Mouse (Mus musculus) frontal cortex, postnatal 10 days (tissue): Measurements from ENCODE around the gene Eml3.
"Not testable (repeated sequence)": the region's sequence is repeated elsewhere in the genome, so short reads cannot be mapped to it uniquely, and the experiment has no call there.

ENCODE experiments used
- DNase-seq, 2 experiments: peaks; one replicate each; pipeline ENCODE4 v3.0.0; 2022; ENCODE audit warnings: low spot score in 2 of 2, mixed read lengths in 1 of 2

Eml3 gene

DNA sequence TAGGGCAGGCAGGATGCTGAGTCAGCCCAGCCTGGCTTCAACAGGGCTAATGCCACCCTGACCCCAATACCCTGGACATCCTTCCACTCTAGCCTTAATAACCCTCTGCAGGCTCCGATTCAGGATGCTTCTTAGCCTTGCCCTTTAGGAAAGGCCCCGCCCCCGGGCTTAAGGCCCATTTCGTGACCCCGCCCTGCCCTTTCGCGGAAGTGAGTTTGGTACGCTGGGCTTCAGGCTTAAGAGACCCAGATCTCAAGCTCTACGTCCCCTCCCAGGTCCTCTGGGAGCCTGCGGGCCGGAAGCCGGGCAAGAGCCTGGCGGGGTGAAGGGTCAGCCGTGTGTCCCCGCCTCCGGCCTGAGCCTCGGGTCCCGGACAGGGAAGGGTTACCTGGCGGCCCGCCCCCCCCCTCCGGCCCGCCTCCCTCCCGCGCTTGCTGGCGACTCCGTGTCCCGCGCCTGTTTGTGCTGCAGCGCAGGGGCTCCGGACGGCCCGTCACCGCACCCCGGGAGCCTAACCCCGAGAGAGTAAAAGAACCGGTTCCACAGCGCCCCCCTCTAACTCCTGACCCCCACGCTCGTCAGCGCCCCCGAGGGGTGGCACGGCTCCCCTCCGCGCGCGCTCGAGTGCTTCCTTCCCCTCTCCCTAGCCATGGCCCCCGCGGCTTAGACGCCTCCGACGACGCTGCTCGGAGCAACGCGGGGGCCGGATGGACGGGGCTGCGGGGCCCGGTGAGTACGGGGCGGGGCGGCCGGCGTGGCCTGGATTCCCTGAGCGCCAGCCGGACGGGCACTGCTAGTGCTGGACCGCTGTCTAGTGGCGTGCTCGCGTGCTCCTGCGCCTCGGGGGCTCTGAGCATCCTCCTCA lies at the start of gene Eml3, which contains the start of gene Rom1:
TSS of gene Eml3 (plus strand) at position 329 of the 865 bp plus-strand sequence.
TSS of gene Rom1 (minus strand) at position 133 of the 865 bp plus-strand sequence.
- peak; percentile 65 to 68 for DNase-seq

DNA sequence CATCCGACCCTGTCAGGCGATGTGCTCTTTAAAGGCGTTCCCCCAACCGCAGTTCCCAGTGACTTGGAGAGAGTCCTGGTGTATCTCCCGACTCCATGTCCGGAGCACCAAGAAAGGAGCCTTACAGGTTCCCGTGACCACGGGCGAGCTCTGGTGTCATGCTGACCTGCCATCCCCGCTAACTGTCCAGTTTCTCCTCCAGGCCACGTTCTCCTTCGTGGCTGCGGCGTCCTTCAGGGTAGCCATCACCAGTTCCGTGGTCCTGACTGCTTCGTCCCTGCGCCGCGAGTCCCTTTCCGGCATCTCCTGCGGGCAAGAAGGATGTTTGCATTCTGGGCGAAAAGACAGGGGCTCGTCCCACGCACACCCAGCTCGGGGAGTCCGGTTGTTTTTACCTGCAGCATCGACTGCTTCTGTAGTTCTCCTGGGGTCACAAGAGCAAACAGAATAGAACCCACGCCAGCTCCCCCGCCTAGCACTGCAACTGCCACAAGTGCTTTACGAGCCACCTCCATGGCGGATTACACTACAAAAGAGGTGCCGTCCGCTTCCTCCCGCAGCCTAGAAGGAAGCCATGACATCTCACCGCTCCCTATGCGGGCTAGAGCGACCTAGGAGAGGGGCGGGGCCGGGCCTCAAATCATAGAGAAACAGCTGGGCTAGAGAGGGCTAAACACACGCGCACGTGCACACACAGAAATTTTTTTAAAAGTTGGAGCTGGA lies 48.9 kb upstream of the Eml3 start, which contains the start of gene Uqcc3:
TSS of gene Uqcc3 (minus strand) at position 613 of the 723 bp plus-strand sequence.
- DNase-seq, result peak; percentile 85 to 87

- no peak for DNase-seq
Measured at GRCm38 (mm10) chr19:8881034-8881392, 48.3 kb upstream of the Eml3 start.

- no peak for DNase-seq
Measured at GRCm38 (mm10) chr19:8883616-8884015, 45.7 kb upstream of the Eml3 start, which contains the start of the genes Lbhd1 and Gm49403. TSS of gene Lbhd1 (plus strand) at chr19:8883732. TSS of gene Gm49403 (plus strand) at chr19:8883930.

- no peak for DNase-seq
Measured at GRCm38 (mm10) chr19:8886916-8887584, 42.3 kb upstream of the Eml3 start.

GRCm38 (mm10) chr19:8887585-8888463 lies 41.5 kb upstream of the Eml3 start:
- DNase-seq, result no peak

DNA sequence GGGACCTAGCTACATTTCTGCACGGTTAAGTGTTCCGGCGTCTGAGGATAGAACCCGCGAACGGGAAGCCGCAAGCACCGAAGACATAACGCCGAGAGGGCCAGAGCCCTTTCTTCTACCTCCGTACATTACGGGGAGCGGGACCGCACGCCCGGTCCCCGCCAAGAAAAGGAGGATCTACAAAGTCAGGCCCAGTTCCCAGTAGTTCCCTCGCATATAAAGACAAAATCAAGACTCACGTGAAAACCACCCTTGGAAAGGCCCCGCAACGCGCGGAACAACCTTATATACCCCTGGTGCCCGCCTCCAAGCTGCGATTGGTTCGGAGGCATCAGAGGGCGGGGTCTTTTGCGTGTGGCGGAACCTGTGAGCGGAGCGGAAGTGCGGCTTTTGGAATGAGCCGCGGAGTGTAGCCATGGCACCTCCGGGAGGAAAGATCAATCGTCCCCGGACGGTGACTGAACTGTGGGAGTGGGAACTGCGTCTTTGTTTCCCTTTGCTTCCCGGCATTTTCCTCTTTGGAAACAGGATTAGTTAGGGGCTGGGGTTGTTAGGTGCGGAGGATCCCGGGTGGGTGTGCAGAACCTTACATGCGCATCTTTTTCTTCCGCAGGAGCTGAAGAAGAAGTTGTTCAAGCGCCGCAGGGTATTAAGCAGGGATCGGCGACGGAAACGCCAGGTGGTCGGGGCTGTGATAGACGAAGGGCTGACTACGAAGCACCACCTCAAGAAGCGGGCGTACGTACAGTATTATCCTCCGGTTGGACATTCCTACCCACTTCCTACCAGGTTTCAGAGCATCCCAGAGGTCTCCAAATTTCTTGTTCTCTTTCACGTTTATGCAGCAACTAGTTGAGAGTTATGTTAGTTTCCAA lies 40.6 kb upstream of the Eml3 start, which contains the start of the genes 1810009A15Rik and Gm49416:
TSS of gene 1810009A15Rik (plus strand) at position 343 of the 875 bp plus-strand sequence.
TSS of gene Gm49416 (plus strand) at position 416 of the 875 bp plus-strand sequence.
- peak; percentile 89 to 93 for DNase-seq

- DNase-seq, result peak; percentile 73 to 81
Measured at GRCm38 (mm10) chr19:8892829-8893766, 36.3 kb upstream of the Eml3 start, which contains the start of gene Ints5. TSS of gene Ints5 (plus strand) at chr19:8893005.

DNA sequence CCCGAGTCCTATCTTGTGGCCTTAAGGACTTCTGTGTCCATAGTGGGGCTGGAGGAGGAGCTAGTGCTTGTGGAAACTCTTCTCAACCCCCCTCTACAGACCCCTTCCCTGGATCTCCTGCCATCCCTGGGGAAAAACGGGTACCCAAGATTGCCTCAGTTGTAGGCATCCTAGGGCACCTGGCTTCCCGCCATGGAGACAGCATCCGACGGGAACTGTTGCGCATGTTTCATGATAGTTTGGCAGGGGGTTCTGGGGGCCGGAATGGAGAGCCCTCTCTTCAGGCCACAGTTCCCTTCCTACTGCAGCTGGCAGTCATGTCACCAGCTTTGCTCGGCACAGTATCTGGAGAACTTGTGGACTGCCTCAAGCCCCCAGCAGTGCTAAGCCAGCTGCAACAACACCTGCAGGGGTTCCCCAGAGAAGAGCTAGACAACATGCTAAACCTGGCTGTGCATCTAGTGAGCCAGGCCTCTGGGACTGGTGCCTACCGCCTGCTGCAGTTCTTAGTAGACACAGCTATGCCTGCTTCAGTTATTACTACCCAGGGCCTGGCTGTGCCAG lies 33.9 kb upstream of the Eml3 start:
- no peak for DNase-seq

DNA sequence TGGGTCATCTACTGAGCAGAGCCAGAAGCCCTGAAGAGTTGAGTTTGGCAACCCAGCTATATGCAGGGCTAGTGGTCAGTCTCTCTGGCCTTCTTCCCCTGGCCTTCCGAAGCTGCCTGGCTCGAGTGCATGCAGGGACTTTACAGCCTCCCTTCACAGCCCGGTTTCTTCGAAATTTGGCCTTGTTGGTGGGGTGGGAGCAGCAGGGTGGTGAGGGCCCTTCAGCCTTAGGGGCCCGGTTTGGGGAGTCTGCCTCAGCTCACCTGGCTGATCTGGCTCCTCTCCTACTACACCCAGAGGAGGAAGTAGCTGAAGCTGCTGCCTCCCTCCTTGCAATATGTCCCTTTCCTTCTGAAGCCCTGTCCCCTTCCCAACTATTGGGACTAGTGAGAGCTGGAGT lies 33.1 kb upstream of the Eml3 start:
- not testable (repeated sequence) for DNase-seq

DNA sequence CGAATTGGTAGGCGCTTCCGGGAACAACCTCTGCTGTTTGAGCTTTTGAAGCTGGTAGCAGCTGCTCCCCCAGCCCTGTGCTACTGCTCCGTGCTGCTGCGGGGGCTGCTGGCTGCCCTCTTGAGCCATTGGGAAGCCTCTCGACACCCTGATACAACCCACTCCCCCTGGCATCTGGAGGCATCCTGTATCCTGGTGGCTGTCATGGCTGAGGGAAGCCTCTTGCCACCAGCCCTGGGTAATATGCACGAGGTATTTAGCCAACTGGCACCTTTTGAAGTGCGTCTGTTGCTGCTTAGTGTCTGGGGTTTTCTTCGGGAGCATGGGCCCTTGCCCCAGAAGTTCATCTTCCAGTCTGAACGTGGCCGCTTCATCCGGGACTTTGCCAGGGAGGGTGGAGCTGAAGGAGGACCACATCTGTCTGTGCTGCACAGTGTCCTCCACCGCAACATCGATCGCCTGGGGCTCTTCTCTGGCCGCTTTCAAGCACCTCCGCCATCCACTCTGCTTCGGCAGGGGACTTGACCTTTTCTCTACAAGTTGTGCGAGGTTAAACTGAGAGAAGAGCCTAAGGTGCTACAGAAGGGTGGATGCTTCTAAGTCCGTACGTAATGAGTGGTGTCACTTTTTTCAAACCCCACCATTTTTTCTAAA lies 32.0 kb upstream of the Eml3 start:
- DNase-seq, result peak in 1 of 2 experiments; percentile 46

DNA sequence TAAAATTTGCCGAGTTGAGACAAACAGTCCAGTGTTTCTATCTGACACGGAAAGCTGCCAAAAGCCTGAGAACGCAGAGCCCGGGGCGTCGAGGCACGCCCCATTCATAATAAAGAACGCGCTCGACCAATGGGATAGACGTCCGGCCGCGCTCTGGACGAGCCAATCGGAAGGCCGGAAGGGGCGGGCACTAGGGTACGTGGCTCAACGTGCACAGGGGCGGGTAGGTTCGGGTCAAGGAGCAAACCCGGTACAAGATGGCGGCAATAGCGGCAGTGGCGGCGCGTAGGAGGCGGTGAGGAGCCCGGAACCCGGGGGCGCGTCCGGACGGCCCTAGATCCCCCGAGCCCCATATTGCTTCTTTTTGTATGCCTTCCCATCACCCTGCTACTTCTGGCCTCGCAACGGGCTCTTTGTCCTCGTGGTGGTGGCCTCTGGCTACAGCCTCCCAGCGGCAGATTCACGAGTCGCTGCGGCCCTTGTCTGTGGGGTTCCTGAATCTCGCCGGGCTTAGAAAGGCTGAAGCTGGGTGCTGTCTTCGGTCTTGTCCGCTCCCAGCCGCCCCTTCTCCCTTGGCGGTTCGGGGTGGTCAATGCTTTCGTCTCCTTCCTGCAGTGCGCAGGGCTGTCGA lies 31.4 kb upstream of the Eml3 start, which contains the start of gene Ganab:
TSS of gene Ganab (plus strand) at position 207 of the 631 bp plus-strand sequence.
- peak; percentile 95 for DNase-seq

GRCm38 (mm10) chr19:8898576-8898975 lies 30.8 kb upstream of the Eml3 start:
- no peak for DNase-seq

DNA sequence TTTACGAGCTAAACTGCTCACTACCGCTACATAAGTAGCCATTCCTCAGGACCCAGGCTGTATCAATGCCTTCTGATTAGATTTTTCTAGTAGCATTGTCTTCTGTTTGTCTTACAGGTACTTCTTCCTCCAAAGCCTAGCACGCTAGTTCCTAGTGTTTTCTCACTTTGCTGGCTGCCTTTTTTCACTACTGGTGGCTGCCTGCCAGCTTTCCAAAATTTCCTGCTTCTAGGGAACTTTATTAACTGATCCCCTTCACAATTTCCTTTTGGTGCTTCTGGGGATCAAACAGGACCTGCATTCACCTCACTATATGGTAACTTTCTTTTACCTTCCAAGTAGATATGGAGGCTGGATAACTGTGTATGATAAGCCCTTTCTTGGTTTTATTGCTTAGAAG lies 30.3 kb upstream of the Eml3 start:
- no peak for DNase-seq

- no peak for DNase-seq
Measured at GRCm38 (mm10) chr19:8903412-8903811, 25.9 kb upstream of the Eml3 start.

GRCm38 (mm10) chr19:8908531-8908930 lies 20.8 kb upstream of the Eml3 start:
- DNase-seq, result no peak

DNA sequence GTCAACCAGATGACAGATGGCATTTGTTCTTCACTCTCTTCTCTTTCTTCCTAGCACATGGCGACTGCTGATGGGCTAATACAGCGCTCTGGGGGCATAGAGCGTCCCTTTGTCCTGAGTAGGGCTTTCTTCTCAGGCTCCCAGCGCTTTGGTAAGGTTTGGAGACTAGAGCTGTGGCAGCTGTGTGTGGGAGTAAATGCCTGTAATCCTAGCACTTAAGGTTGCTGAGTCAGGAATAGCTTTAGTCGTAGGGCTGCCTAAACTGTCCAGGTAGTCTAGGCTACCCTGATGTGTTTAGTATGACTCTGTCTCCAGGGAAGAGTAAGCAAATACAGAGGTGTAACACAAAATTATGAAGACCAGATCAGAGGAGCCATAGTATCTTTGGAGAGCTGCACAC lies 17.5 kb upstream of the Eml3 start:
- no peak for DNase-seq
